Mouse (Mus musculus) embryo, embryonic 10 days (tissue): ENCODE data around the gene Hmgb1.

Source experiments
- DNase-seq: peaks from one replicate; pipeline ENCODE4 v3.0.0-alpha.2; 2015; ENCODE audit warnings: low spot score

Gene Hmgb1

GRCm38 (mm10) chr5:149052421-149053338 lies 131.6 kb downstream of the Hmgb1 start:
- peak; percentile 100 for DNase-seq

DNA sequence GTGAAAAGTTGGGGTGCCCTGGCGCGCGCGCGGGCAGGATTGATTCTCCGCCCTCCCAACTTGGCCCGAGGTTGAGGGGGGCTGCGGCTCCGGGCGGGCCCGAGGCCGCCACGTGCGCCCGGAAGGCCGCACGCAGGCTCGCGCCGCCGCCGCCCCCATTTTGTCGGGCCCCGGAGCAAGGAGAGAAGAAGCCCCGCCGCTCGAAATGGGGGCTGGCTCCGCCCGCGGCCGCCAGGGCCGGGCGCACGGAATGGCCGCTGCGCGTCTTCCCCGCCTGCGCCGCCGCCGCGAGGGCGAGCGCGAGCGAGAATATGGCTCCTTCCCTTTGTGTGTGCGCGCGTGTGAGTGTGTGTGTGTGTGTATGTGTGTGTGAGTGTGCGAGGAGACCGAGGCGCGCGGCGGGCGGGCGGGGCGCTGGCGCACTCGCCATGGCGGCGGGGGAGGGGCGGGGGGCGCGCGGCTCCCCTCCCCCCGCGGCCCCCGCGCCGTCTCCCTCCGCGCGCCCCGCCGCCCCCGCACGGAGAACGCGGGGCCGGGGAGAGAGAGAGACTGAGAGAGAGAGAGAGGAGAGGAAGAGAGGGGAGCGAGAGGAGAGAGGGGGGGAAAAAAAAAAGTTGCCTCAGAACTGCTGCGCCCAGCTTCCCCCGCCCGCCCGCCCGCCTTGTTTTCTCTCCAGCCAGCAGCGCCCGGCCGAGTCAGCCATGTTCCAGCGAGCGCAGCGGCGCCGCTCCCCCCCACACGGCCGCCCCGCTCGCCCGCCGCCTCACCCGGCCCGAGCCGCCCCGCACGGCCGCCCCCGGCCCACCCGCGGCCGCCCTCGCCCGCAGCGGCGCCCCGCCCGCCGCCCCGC lies 132.5 kb downstream of the Hmgb1 start:
- peak; percentile 78 for DNase-seq

DNA sequence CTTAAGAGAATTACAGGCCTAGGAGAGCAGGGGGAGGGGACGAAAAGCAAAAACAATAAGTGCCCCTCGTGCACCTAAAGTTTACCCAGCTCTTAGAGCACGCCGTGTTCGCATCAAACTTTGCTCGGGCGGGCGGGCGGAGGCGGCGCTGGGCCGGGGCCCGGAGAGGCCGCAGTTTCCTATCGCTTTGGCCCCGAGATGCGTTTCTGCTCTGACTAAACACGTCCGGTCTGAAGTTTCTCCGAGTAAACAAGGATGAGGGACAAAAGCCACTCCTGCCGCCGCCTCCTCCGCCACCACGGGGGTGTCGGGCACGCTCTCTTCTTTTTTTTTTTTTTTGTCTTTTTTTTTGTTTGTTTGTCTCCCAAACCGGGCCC lies 133.1 kb downstream of the Hmgb1 start:
- no peak for DNase-seq

DNA sequence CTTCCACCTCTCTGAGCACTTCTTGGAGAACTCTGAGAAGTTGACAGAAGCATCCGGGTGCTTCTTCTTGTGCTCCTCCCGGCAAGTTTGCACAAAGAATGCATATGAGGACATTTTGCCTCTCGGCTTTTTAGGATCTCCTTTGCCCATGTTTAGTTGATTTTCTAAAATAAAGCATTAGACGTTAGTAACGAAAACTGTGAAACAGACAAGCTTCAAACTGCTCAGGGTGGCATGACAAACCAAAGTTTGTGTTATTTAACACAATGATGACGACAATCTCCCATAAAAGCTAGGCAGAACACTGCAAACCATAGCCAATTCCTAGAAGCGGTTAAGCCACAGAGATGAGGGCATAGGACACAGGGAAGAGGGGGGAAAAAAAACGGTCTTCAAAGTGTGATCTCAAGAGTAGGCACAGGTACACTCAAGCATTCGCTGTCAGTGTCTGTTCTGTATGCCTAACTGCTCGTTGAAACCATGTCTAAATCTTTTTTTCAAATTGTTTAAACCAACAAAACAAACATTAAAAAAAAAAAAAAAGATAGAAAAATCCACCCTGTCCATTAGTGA lies 133.6 kb downstream of the Hmgb1 start:
- no peak for DNase-seq

DNA sequence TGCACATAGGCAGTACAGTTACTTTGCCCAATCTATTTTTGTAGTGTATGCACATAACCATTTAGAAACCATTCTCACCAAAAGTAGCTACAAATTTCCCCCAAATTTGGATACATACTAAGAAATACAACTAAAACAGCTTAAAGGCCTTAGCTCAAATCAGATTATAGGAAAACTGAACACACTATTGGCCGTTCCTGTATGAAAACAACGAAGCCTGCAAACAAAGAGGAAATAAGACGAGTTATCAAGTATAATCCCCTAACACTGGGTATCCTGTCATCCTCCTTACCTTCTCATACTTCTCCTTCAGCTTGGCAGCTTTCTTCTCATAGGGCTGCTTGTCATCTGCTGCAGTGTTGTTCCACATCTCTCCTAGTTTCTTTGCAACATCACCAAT lies 134.9 kb downstream of the Hmgb1 start:
- no peak for DNase-seq

- no peak for DNase-seq
These were observed 135.3 kb downstream of the Hmgb1 start for GRCm38 (mm10) chr5:149048961-149049360.

GRCm38 (mm10) chr5:149046650-149047049 lies 137.6 kb downstream of the Hmgb1 start:
- no peak for DNase-seq

DNA sequence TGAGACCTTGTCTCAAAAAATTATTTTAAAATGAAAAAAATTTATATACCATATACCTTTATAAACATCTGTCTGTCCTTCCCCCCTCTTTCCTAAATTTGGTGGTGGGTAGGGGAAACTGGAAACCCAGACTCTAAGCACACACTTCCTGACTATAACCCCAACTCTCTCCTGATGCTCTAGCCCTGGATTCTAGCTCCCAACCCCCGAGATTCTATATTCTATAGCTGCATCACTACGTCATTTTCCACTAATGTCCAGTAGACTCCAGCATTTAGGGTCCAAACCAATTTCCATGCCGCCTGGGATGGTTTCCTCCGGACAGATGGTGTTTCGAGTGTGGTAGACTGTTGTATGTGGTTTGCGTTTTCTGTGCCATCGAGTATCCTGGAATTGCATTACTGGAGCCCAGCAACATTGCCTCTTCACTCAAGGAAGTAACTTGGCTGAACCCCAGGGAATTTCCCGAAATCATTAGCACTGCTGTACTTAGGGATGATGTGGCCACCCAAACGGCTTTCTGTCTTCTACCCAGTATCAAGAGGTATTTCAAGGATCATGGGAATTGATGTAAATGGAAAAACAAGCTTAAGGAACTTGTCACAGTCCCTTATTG lies 138.7 kb downstream of the Hmgb1 start:
- no peak for DNase-seq

DNA sequence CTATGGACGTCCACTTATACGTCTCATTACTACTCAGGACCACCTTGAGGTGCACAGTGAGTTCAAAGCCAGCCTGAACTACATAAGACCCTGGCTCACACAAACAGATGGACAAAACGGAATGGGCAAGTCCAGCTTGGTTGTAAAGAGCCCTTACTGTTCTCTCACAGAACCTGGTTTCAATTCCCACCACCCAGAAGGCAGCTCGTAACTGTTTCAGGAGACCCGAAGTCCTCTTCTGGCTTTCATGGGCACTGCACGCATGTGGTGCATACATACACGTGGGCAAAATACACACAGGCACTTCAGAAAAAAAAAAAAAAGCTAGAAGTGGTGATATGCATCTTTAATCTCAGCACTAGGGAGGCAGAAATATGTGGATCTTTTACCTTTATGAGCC lies 139.2 kb downstream of the Hmgb1 start:
- no peak for DNase-seq

- DNase-seq: no peak
These were observed 140.2 kb downstream of the Hmgb1 start for GRCm38 (mm10) chr5:149044067-149044466.

GRCm38 (mm10) chr5:149043240-149043639 lies 141.0 kb downstream of the Hmgb1 start:
- DNase-seq: no peak

- DNase-seq: no peak
These were observed 144.5 kb downstream of the Hmgb1 start for GRCm38 (mm10) chr5:149039825-149040224.

GRCm38 (mm10) chr5:149037729-149038128 lies 146.6 kb downstream of the Hmgb1 start:
- no peak for DNase-seq

- no peak for DNase-seq
These were observed 147.4 kb downstream of the Hmgb1 start for GRCm38 (mm10) chr5:149036920-149037319.

- no peak for DNase-seq
These were observed 151.9 kb downstream of the Hmgb1 start for GRCm38 (mm10) chr5:149032438-149032837.

DNA sequence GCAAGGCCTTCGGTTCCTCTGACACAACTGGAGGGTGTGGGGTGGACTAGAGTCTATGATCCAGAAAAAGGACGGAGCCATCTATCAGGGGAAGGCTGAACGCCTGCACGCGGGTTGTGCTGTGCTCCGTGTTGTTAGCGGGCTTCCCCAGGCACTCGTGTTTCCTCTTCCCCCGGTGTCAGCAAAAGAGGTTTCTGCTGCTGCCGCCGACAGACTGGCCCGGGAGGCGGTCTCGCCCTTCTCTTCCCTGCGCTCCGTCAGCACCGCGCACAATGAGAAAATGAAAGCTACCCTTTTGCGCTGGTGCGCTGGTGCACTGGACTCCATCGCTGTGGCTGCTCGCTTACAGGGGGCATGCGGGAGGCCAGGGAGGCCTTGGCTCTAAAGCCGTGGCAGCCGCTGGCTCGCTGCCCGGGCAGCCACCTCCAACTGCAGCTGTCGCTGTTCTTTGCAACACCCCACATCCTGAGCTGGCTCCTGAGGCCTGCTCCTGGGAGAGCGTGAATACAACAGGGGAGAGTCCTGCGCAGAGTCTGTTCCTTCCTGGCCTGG lies 153.0 kb downstream of the Hmgb1 start:
- peak; percentile 60 for DNase-seq

- no peak for DNase-seq
These were observed 154.2 kb downstream of the Hmgb1 start for GRCm38 (mm10) chr5:149030103-149030502.

DNA sequence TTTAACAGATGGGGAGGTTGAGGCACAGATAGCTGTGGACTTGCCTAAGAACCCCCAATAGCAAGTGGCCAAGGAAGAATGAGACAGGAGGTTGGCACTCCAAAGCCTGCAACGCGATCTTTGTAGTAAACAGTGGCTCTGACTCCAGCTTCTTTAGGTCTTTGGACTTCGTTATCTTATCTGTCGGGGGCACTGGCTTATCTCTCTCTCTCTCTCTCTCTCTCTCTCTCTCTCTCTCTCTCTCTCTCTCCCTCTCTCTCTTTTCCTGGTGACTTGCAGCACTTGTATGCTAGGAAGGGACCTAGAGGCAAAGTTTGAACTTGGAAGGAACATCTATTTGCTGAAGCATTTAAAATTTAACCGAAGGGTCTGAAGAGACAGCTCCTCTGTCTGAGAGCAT lies 155.9 kb downstream of the Hmgb1 start:
- DNase-seq: no peak

GRCm38 (mm10) chr5:149027389-149027788 lies 156.9 kb downstream of the Hmgb1 start:
- DNase-seq: no peak

DNA sequence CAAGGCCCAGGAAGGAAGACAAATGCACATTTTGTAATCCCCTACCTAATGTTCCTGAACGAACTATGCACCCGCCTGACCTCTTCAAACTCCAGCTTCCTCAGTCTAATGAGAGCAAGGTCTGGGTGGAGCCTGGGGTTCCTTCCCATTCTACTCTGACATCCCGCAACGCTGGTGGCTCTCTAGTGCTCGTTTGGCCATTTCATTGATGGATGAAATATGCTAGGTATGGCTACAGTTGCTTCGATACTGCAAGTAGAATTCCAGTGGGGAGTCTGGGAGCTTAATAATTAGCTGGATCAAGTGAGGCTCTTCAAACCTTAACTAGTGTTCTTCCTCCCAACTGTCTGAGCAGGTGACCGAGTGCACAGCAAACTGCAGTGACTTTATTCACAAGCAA lies 163.2 kb downstream of the Hmgb1 start:
- no peak for DNase-seq

- no peak for DNase-seq
These were observed 163.6 kb downstream of the Hmgb1 start for GRCm38 (mm10) chr5:149020681-149021062.
